Mouse (Mus musculus): ENCODE measurements around the gene Tsga10ip. TPM values are rescaled to one million over a fixed set of nuclear protein-coding genes. Genes with fewer than 3 reads are reported as not detected.
A peak's percentile ranks its signal among the peaks of the same experiment; 100 is the strongest.

Tsga10ip gene
- polyA plus RNA-seq, 1 experiment from 2014 or later, result not detected

DNA sequence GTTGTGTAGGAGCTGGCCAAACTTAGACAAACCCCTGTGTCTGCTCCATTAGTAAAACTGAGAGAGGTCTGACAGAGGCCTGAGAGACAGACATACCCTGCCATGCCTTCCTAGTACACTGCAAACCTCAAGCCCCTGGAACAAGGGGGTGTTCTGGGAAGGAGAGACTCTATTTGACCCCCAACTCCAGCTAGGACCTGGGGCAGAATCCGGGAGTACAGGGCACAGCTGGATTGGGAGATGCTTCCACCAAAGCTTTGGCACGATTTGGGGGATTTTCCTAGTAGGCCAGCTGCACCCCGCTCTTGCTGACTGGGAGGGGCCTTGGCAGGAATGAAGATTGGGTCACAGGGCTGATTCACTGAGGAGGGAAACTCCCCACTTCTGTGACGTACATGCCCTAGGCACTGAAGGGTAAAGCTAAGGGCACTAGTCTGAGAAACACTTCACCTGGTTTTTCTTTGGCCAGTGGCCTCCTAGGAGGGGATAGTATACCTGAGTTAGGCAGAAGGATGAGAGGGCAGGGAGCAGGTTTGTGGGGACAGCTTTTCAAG is 29.7 kb upstream of the Tsga10ip start:
- peaks cover 4% of the 10 kb centered on the region for H3K36me3 ChIP-seq
- no peaks in the 10 kb centered on the region; the same call in 1 of the 2 replicates for H3K27me3 ChIP-seq
- H3K4me3 ChIP-seq (replicated peaks), result no peak overlapping the region
- H3K4me1 ChIP-seq (replicated peaks), result peaks cover 27% of the 10 kb centered on the region
- no peak overlapping the region for H3K9ac ChIP-seq
- H3K9me3 ChIP-seq (replicated peaks), result no peaks in the 10 kb centered on the region
- no peak overlapping the region for H3K4me2 ChIP-seq
- DNase-seq, result no peak
- WGBS (ENCODE audit: insufficient replicate concordance), result 61% methylated on average over 4 of the region's 4 CpGs
- no peak overlapping the region for H3K27ac ChIP-seq
- ATAC-seq (ENCODE audit: low read depth), result no peak

DNA sequence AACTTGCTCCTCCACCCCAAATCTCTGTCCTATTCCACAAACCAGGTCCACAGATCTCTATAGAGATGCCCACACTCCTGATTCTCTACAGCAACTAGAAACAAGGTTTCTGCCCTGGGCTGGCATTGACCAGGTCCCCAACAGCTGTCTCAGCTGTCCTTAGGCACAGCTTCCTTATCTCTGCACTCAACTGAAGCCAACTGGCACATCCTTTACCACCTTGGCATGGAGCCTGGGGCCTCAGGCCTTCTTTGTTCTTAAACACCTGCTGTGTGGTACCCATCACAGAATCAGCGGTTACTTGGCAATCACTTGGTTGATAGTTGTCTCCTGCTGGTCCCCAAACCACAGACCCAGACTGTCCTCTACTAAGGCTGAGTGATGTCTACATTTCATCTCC is 28.1 kb upstream of the Tsga10ip start:
- H3K4me3 ChIP-seq (replicated peaks), result no peak overlapping the region
- DNase-seq (no peak), ATAC-seq (ENCODE audit: low read depth) (no peak)
- H3K4me2 ChIP-seq, result no peak overlapping the region
- no peak overlapping the region for H3K27ac ChIP-seq
- WGBS (ENCODE audit: insufficient replicate concordance), result 95% methylated on average over 1 of the region's 1 CpGs
- no peak overlapping the region for H3K9ac ChIP-seq
- H3K9me3 ChIP-seq (replicated peaks), result no peaks in the 10 kb centered on the region
- H3K4me1 ChIP-seq (replicated peaks), result peaks cover 42% of the 10 kb centered on the region
- no peaks in the 10 kb centered on the region; the same call in 1 of the 2 replicates for H3K27me3 ChIP-seq
- H3K36me3 ChIP-seq, result peaks cover 14% of the 10 kb centered on the region

DNA sequence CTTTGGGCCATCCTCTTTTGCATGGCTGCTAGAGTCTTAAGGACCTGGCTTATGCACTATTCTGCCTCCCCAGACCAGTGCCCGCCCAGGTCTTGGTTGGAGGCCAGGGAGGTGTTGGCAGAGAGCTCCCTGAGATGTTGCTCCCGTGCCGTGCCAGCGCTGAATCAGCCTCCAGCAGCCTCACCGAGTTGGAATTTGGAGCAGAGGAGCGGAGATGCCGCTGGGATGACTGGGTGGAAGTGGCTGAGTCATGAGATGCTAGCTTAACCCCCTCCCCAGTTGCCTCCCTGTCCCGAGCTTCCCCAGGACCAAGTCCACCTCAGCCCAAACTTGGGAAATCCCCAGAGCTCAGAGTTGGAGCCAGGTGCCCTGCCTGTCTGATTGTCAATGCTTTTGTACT is 27.5 kb upstream of the Tsga10ip start:
- ATAC-seq (ENCODE audit: low read depth), result no peak
- Histone ChIP-seq H3K4me2 (no peak overlapping the region), H3K36me3 (peaks cover 14% of the 10 kb centered on the region), H3K9me3 (replicated peaks) (no peaks in the 10 kb centered on the region), H3K27ac (no peak overlapping the region), H3K9ac (no peak overlapping the region), H3K4me3 (replicated peaks) (no peak overlapping the region), H3K4me1 (replicated peaks) (peaks cover 42% of the 10 kb centered on the region), H3K27me3 (no peaks in the 10 kb centered on the region)
- WGBS (ENCODE audit: insufficient replicate concordance), result 67% methylated on average over 8 of the region's 8 CpGs
- no peak for DNase-seq

DNA sequence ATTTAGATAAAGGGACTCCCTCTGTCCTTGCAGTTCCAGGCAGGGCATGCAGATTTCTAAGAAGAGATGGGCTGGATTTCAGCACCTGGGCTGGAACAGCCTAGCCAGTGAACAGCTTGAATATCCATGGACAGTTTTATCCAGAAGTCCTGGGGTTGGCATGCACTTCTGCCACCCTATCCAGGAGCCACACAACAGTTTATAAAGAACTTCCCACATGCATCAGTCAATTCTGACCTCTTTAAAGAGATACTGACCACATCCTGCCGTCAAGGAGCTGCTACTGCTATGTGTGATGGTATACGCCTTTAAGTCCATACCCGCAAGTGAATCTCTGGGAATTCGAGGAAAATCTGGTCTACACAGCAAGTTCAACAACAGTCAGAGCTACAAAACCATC is 26.9 kb upstream of the Tsga10ip start:
- DNase-seq (no peak), ATAC-seq (ENCODE audit: low read depth) (no peak)
- Histone ChIP-seq H3K36me3 (peaks cover 14% of the 10 kb centered on the region), H3K4me3 (replicated peaks) (no peak overlapping the region), H3K9me3 (replicated peaks) (no peaks in the 10 kb centered on the region), H3K4me1 (replicated peaks) (peaks cover 40% of the 10 kb centered on the region), H3K9ac (no peak overlapping the region), H3K27me3 (no peaks in the 10 kb centered on the region), H3K4me2 (no peak overlapping the region), H3K27ac (no peak overlapping the region)
- 64% methylated on average over 4 of the region's 4 CpGs for WGBS (ENCODE audit: insufficient replicate concordance)

DNA sequence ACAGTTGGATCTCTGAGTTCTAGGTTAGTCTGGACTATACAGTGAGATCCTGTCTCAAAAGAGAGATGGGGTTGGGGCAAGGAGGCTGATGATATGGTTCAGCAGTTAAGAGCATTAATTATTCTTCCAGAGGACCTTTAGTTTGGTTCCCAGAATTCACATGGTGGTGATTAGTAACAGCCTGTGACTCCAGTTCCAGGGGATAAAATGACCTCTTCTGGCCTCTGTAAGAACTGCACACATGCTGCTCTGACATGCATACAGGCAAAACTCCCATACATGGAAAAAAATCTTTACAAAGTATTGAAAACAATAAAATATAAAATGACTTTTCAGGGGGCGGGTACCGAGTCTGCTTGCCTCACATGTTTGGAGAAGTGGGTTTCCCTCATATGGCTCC is 25.8 kb upstream of the Tsga10ip start:
- H3K4me2 ChIP-seq, result no peak overlapping the region
- H3K9ac ChIP-seq, result 0 out of 2 replicates have a peak overlapping the region, but pooled peaks have one; percentile 13
- no peak for ATAC-seq (ENCODE audit: low read depth)

DNA sequence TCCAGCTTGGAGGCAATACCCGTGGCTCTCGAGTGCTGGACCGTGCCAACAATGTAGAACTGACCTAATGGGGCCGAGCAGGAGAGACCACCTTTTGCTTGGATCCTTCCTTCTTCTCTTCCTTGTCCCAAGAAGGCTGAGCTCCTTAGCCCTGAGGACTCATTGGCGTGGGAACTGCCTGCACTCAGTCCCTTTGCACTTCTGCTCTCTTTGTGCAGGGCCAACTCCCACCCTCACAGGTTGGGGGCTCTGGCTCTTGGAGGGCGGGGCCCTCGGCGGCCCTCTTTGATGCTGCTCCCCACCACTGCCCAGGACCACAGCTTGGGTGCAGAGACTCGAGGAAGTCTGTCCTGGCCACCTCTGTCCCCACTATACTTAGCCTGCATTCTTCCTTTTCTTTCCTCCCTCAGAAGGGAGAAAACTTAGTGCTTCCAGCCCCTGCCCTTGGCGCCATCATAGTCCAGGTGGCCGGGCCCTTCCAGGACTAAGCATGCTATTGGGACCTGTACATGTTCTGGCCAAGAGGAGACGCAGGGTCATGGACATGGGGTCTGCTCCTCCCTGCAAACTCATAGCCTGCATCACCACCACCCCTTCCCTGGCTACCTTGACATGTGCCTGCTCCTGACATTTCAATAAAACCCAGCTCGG is 24.4 kb upstream of the Tsga10ip start:
- Histone ChIP-seq H3K4me3 (replicated peaks) (0 out of 2 replicates have a peak overlapping the region, but pooled peaks have one; percentile 82), H3K27me3 (no peaks in the 10 kb centered on the region), H3K27ac (no peak overlapping the region), H3K4me2 (peak overlapping the region; percentile 81; the same call in 1 of the 2 replicates), H3K9ac (peak overlapping the region; percentile 90), H3K36me3 (peaks cover 30% of the 10 kb centered on the region), H3K9me3 (replicated peaks) (no peaks in the 10 kb centered on the region), H3K4me1 (replicated peaks) (peaks cover 41% of the 10 kb centered on the region)
- no peak for ATAC-seq (ENCODE audit: low read depth)
- WGBS (ENCODE audit: insufficient replicate concordance), result 86% methylated on average over 13 of the region's 13 CpGs
- DNase-seq, result no peak

More for the DNA sequence above, 25.8 kb upstream of the Tsga10ip start:
- no peaks in the 10 kb centered on the region for H3K9me3 ChIP-seq (replicated peaks)
- DNase-seq, result no peak
- 71% methylated on average over 2 of the region's 2 CpGs for WGBS (ENCODE audit: insufficient replicate concordance)
- H3K4me1 ChIP-seq (replicated peaks), result peaks cover 40% of the 10 kb centered on the region
- peaks cover 17% of the 10 kb centered on the region for H3K36me3 ChIP-seq
- no peaks in the 10 kb centered on the region for H3K27me3 ChIP-seq
- no peak overlapping the region for H3K27ac ChIP-seq
- no peak overlapping the region for H3K4me3 ChIP-seq (replicated peaks)

DNA sequence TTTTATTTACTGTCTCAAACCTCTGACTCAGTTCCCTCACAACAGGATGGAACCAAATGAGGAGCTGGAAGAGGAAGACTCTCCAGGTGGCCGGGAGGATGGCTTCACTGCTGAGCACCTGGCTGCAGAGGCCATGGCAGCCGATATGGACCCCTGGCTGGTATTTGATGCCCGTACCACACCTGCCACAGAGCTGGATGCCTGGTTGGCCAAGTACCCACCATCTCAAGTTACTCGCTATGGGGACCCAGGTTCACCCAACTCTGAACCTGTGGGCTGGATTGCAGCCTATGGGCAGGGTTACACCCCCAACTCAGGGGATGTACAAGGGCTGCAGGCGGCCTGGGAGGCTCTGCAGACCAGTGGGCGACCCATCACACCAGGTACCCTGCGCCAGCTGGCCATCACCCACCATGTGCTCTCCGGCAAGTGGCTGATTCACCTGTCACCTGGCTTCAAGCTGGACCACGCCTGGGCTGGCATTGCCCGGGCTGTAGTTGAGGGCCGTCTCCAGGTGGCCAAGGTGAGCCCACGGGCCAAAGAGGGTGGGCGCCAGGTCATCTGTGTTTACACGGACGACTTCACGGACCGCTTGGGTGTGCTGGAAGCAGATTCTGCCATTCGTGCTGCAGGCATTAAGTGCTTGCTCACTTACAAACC is 23.7 kb upstream of the Tsga10ip start:
- Histone ChIP-seq H3K9ac (peak overlapping the region; percentile 90), H3K27ac (peak overlapping the region; percentile 89), H3K27me3 (no peaks in the 10 kb centered on the region), H3K9me3 (replicated peaks) (no peaks in the 10 kb centered on the region), H3K36me3 (peaks cover 33% of the 10 kb centered on the region), H3K4me3 (replicated peaks) (peak overlapping the region; percentile 82), H3K4me2 (peak overlapping the region; percentile 81), H3K4me1 (replicated peaks) (peaks cover 41% of the 10 kb centered on the region)
- ATAC-seq (ENCODE audit: low read depth) (no peak), DNase-seq (no peak)
- 78% methylated on average over 18 of the region's 18 CpGs for WGBS (ENCODE audit: insufficient replicate concordance)

DNA sequence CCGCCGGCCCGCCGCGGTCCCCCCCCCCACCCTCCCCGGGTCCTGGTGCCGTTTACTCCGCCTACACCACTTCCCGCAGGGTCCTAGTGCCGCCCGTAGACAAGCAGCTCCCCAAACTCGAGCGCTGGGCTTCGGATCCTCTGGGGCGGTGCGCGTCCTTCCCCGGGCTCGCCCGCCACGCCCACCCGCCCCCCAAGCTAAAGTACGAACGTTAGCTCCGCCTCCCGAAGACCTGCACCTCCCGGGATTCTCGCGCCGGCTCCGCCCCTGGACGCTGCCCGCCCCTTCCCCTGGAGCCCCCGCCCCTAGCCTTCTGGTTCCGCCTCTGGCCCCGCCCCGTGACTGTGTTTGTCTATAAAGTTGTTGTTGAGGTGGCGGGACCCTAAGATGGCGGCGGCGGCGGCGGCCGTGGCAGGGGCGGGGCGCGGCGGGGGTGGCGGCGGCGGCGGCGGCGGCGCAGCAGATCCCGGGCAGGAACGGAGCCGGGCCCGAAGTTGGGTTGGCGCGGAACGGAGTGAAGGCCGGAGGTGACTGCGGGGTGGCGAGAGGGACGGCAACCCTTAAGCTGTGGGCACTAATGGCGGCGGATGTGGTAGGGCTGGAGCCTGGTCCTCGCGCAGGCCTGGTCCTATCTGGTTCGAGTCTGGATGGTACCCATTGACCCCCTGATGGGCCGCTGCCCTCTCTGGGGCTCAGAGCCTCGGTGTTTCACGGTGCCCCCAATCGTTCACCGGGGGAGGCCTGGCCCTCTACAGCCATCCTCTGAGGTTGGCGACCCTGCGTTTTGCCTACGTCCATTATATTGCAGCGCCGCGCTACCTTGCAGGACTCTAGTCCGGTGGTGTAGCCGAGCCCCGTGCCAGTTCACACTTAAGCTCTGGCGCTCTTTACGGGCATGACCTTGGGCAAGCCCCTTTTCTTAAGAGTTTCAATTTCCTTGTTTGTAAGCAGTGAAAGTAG is 22.7 kb upstream of the Tsga10ip start, which contains the start of the genes Drap1 and AI837181:
TSS of gene Drap1 (minus strand) at position 198 of the 960 bp plus-strand sequence.
TSS of gene AI837181 (plus strand) at position 363 of the 960 bp plus-strand sequence.
- Histone ChIP-seq H3K36me3 (peaks cover 43% of the 10 kb centered on the region), H3K4me1 (replicated peaks) (peaks cover 49% of the 10 kb centered on the region), H3K4me2 (peak within 1 kb of the TSS; percentile 96), H3K4me3 (replicated peaks) (peak within 1 kb of the TSS; percentile 82), H3K27ac (peak within 1 kb of the TSS; percentile 91), H3K9me3 (replicated peaks) (no peaks in the 10 kb centered on the region), H3K27me3 (no peaks in the 10 kb centered on the region), H3K9ac (peak within 1 kb of the TSS; percentile 90)
- 2% methylated on average over 77 of the region's 87 CpGs for WGBS (ENCODE audit: insufficient replicate concordance)
- peak; percentile 87 for DNase-seq
- peak; percentile 85 for ATAC-seq (ENCODE audit: low read depth)

DNA sequence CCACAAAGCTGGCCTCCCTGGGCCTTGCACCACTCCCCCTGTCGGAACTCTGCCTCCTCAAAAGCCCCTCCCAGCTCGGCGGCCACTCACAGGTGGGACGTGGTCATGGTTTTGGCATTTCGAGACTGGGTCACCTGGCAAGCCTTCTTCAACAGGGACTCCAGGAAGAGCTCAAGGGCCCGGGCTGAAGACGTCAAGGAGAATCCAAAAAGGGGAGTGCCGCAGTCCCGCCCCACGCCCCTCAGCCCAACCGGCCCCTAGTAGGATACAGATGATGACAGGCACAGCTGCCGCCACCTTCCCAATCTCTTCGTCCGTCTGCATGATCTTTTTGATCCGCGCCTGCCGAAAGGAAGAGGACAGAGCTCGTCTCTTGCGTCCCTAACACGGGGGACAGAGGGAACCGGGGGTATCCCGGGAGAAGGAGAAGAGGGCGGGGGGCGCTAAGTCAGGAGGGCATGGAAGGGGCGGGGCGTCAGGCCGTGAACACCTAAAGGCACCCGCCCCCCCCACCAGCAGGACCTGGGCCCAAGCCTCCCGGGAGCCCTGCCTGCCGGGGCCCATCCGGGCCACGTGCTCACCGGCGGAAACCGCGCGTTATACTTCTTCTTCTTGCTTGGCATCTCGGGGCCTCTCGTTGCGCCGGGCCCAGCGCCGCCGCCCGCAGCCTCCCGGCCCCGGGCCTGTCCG is 21.9 kb upstream of the Tsga10ip start:
- ATAC-seq (ENCODE audit: low read depth), result peak; percentile 57
- 2% methylated on average over 46 of the region's 48 CpGs for WGBS (ENCODE audit: insufficient replicate concordance)
- peak; percentile 59 for DNase-seq

DNA sequence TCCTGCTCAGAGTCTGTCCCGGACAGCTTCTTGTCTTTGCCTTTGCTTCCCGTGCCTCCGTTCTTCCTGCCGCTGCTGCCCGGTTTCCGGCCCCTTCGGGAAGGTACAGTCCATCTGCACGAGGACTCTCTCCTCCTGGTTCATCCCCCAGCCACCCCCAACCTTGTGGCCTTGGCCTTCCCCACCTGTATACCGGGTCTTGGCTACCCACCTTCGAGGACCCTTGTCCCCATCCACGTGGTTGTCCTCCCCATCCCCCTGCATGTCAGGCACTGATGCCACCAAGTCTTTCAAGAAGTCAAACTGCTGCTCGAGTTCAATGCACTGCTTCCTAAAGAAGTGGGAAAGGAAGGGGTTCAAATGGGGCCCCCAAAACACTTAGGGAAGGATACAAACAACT is 21.2 kb upstream of the Tsga10ip start:
- H3K36me3 ChIP-seq, result peaks cover 48% of the 10 kb centered on the region
- H3K9ac ChIP-seq, result peak overlapping the region; percentile 84
- H3K4me3 ChIP-seq (replicated peaks), result peak overlapping the region; percentile 82
- ATAC-seq (ENCODE audit: low read depth), result no peak
- H3K27me3 ChIP-seq, result no peaks in the 10 kb centered on the region
- WGBS (ENCODE audit: insufficient replicate concordance), result 60% methylated on average over 12 of the region's 12 CpGs
- no peaks in the 10 kb centered on the region for H3K9me3 ChIP-seq (replicated peaks)
- DNase-seq, result no peak
- H3K4me1 ChIP-seq (replicated peaks), result peaks cover 52% of the 10 kb centered on the region
- peak overlapping the region; percentile 91 for H3K27ac ChIP-seq
- peak overlapping the region; percentile 96 for H3K4me2 ChIP-seq

More for the DNA sequence above, 21.9 kb upstream of the Tsga10ip start:
- Histone ChIP-seq H3K9me3 (replicated peaks) (no peaks in the 10 kb centered on the region), H3K4me2 (peak overlapping the region; percentile 96), H3K27ac (peak overlapping the region; percentile 91), H3K9ac (peak overlapping the region; percentile 84), H3K4me3 (replicated peaks) (peak overlapping the region; percentile 82), H3K27me3 (no peaks in the 10 kb centered on the region), H3K36me3 (peaks cover 48% of the 10 kb centered on the region), H3K4me1 (replicated peaks) (peaks cover 52% of the 10 kb centered on the region)
